Mouse (Mus musculus) liver, adult 2 months (tissue): Measurements from ENCODE around the gene Erp27. TPM values are rescaled to one million over a fixed set of nuclear protein-coding genes. Genes with fewer than 3 reads are reported as not detected.

Experiments used
- DNase-seq: peaks from one replicate; pipeline ENCODE4 v3.0.0-alpha.2; 2011; ENCODE audit warnings: low read depth, low spot score; ENCODE audit errors: extremely low read depth
- H3K27ac ChIP-seq: fragments of 200-500 bp; replicated peaks from 2 replicates; pipeline ENCODE4 v1.5.1; 2012; ENCODE audit warnings: low read depth, mild to moderate bottlenecking, control low read depth, inconsistent platforms, low read length; ENCODE audit not compliant: insufficient read depth
- H3K27me3 ChIP-seq: fragments of 200-500 bp; 2 replicates; pipeline ENCODE4 v1.6.1; 2012; ENCODE audit warnings: mild to moderate bottlenecking, moderate library complexity, low read length, inconsistent platforms; ENCODE audit not compliant: control insufficient read depth, insufficient read depth
- H3K36me3 ChIP-seq: fragments of 200-500 bp; 2 replicates; pipeline ENCODE4 v1.6.1; 2012; ENCODE audit warnings: low read length, inconsistent platforms; ENCODE audit not compliant: control insufficient read depth, insufficient read depth
- H3K4me1 ChIP-seq: fragments of 200-500 bp; 2 replicates; pipeline ENCODE4 v1.6.1; 2011; ENCODE audit warnings: low read length; ENCODE audit not compliant: control insufficient read depth, insufficient read depth
- H3K4me3 ChIP-seq: fragments of 200-500 bp; 2 replicates; pipeline ENCODE4 v1.5.1; 2011; ENCODE audit warnings: low read depth, mild to moderate bottlenecking, control low read depth, low read length, moderate library complexity; ENCODE audit not compliant: insufficient read depth
- H3K79me2 ChIP-seq: fragments of 200-500 bp; 2 replicates; pipeline ENCODE4 v1.6.1; 2012; ENCODE audit warnings: inconsistent platforms, mild to moderate bottlenecking, low read length, moderate library complexity; ENCODE audit not compliant: control insufficient read depth, insufficient read depth
- H3K9ac ChIP-seq: fragments of 200-500 bp; 2 replicates; pipeline ENCODE4 v1.6.1; 2012; ENCODE audit warnings: low read depth, mild to moderate bottlenecking, control low read depth, inconsistent platforms, low read length
- CTCF ChIP-seq: fragments of 200-500 bp; IDR thresholded peaks from 2 replicates; pipeline ENCODE4 v1.5.1; 2011; ENCODE audit warnings: low read depth, low read length, control low read depth
- POLR2A ChIP-seq: fragments of 200-500 bp; IDR thresholded peaks from 2 replicates; pipeline ENCODE4 v1.6.1; 2011; ENCODE audit warnings: low read length, control low read depth; ENCODE audit not compliant: insufficient read depth; ENCODE audit errors: extremely low read depth
- WGBS: fragments of 180-500 bp; shearing (Covaris S2); methylation state at CpG from one replicate; pipeline ENCODE4 v1.1.7; 2018; 5-methylcytosine and 5-hydroxymethylcytosine counted together
- polyA plus RNA-seq: library from polyadenylated mRNA; depleted of rRNA; stranded (reverse); fragments of >200 nt; gene quantifications from 2 replicates; pipeline ENCODE4 v1.2.3, GENCODE M21; 2012
- total RNA-seq: library from RNA; depleted of rRNA; stranded (reverse); fragments of >200 nt; gene quantifications from 2 replicates; pipeline ENCODE4 v1.2.3, GENCODE M21; 2014

Gene Erp27
- total and polyA plus RNA-seq, 2 experiments = 0.55 to 1.8 TPM

DNA sequence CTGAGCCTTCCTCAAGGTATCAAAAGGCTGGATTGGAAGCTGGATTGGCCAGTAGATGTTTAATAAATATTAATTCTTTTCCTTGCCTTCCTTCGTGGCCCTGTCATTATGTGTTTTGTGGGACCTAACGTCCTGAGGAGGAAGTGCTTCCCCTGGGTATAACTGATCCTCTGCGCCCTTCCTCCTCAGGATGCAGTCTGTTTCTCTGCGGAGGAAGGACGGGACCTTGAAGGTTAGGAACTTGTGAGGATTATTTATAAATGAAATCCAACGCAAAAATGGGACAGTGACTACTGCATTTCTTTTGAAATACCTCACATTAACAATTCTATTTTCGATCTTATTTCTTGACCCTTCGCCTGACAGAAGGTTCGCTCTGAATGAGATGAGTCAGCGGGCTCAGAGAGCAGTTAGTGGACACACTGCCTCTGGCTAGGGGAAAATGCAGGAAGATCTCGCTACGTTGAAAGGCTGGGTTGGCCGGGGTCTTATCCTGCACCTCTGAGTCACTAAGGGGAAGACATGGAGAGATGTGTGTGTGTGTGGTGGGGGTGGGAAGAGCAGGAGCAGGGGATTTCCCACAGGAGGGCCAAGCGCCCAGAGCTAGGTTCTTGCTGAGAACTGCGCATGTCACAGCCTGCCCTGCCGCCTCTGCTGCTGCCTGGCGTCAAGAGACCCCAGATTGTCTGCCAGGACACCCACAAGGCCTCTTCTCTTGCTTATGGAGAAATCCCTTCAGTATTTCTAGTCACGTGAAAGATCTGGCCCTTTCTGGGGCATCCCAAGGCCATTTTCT, 16.5 kb upstream of the Erp27 start:
- DNase-seq = no peak
- no peaks in the 10 kb centered on the region; the same call in 1 of the 2 replicates for H3K79me2 ChIP-seq
- peak overlapping the region; percentile 26 for H3K9ac ChIP-seq
- H3K36me3 ChIP-seq = no peaks in the 10 kb centered on the region
- TF ChIP-seq POLR2A = no peak
- H3K27me3 ChIP-seq = no peaks in the 10 kb centered on the region
- peak overlapping the region; percentile 11 for H3K4me3 ChIP-seq
- WGBS = 73% methylated on average over 18 of the region's 18 CpGs
- H3K4me1 ChIP-seq = no peaks in the 10 kb centered on the region
- H3K27ac ChIP-seq = peak overlapping the region; percentile 64

GRCm38 (mm10) chr6:136937117-136937516, 15.1 kb upstream of the Erp27 start:
- H3K27me3 ChIP-seq = no peaks in the 10 kb centered on the region
- TF ChIP-seq CTCF (no peak), POLR2A (no peak)
- 79% methylated on average over 3 of the region's 3 CpGs for WGBS
- H3K27ac ChIP-seq = no peak overlapping the region
- H3K4me3 ChIP-seq = no peak overlapping the region
- H3K4me1 ChIP-seq = no peaks in the 10 kb centered on the region
- H3K9ac ChIP-seq = no peak overlapping the region
- no peaks in the 10 kb centered on the region for H3K36me3 ChIP-seq
- no peak for DNase-seq
- no peaks in the 10 kb centered on the region; the same call in 1 of the 2 replicates for H3K79me2 ChIP-seq

DNA sequence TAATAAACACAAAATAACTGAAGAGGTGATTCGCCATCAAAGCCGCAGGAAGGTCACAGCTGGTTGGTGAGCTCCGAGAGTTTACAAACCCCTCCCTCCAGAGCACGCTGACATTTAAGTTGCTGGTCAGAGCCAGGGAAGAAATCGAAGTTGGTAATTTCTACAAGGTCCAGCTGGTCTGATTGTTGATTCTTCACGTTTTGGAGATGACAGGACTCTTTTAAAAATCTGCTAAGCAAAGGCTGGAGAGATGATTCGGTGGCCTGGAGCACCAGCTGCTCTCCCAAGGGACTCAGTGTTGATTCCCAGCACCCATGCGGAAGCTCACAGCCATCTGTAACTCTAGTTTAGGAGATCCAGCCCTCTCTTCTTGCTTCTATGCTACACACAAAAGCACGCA, 14.4 kb upstream of the Erp27 start:
- no peak overlapping the region for H3K27ac ChIP-seq
- H3K4me3 ChIP-seq = no peak overlapping the region
- no peak overlapping the region for H3K9ac ChIP-seq
- no peaks in the 10 kb centered on the region for H3K36me3 ChIP-seq
- no peaks in the 10 kb centered on the region; the same call in 1 of the 2 replicates for H3K79me2 ChIP-seq
- no peaks in the 10 kb centered on the region for H3K27me3 ChIP-seq
- H3K4me1 ChIP-seq = no peaks in the 10 kb centered on the region
- 83% methylated on average over 9 of the region's 9 CpGs for WGBS
- no peak for DNase-seq
- TF ChIP-seq CTCF (no peak), POLR2A (no peak)

- Histone ChIP-seq H3K4me3 (no peak overlapping the region), H3K36me3 (no peaks in the 10 kb centered on the region), H3K9ac (no peak overlapping the region), H3K79me2 (no peaks in the 10 kb centered on the region; the same call in 1 of the 2 replicates), H3K4me1 (peaks cover 1% of the 10 kb centered on the region; the same call in 1 of the 2 replicates), H3K27ac (no peak overlapping the region), H3K27me3 (no peaks in the 10 kb centered on the region)
- 80% methylated on average over 3 of the region's 3 CpGs for WGBS
- DNase-seq = no peak
- no peak for TF ChIP-seq POLR2A
These were observed 13.3 kb upstream of the Erp27 start for GRCm38 (mm10) chr6:136935233-136935632.

GRCm38 (mm10) chr6:136934068-136934467, 12.1 kb upstream of the Erp27 start:
- TF ChIP-seq POLR2A = no peak
- TF ChIP-seq CTCF = no peak
- no peak overlapping the region for H3K4me3 ChIP-seq
- no peaks in the 10 kb centered on the region; the same call in 1 of the 2 replicates for H3K79me2 ChIP-seq
- no peaks in the 10 kb centered on the region for H3K27me3 ChIP-seq
- no peak for DNase-seq
- H3K36me3 ChIP-seq = no peaks in the 10 kb centered on the region
- no peak overlapping the region for H3K27ac ChIP-seq
- WGBS = 82% methylated on average over 7 of the region's 7 CpGs
- H3K4me1 ChIP-seq = peaks cover 1% of the 10 kb centered on the region; the same call in 1 of the 2 replicates
- H3K9ac ChIP-seq = no peak overlapping the region

GRCm38 (mm10) chr6:136931246-136931645, 9.3 kb upstream of the Erp27 start:
- no peaks in the 10 kb centered on the region for H3K27me3 ChIP-seq
- TF ChIP-seq CTCF (no peak), POLR2A (no peak)
- no peaks in the 10 kb centered on the region; the same call in 1 of the 2 replicates for H3K79me2 ChIP-seq
- no peak overlapping the region for H3K4me3 ChIP-seq
- no peaks in the 10 kb centered on the region for H3K36me3 ChIP-seq
- peaks cover 1% of the 10 kb centered on the region; the same call in 1 of the 2 replicates for H3K4me1 ChIP-seq
- H3K27ac ChIP-seq = no peak overlapping the region
- 81% methylated on average over 13 of the region's 13 CpGs for WGBS
- no peak for DNase-seq
- H3K9ac ChIP-seq = no peak overlapping the region
